Comparison of ENCODE assay signal across 22 mouse cellular contexts in genomic region chr17:64093716-64094115, GRCm38 (mm10).
DNase-seq lines count a peak whose midpoint lies in the region; ATAC-seq and TF ChIP-seq lines count a peak whose summit lies in the region.
"Had no signal": no experiment of that assay in that cellular context is flagged by ENCODE, and none has a peak within 500 bp of the region (broad histone marks: within the 10 kb centered on the region; RNA-seq: fewer than 3 reads in every experiment).

No protein-coding gene starts in this region.

- H3ac ChIP-seq in myocyte (ENCODE audit: control insufficient read depth, insufficient read length): no peak overlapping the region

- no peaks in the 10 kb centered on the region for H3K36me3 ChIP-seq in myocyte (ENCODE audit: control insufficient read depth, insufficient read depth)
- H3K36me3 ChIP-seq: embryonic facial prominence, embryonic 13.5 days; forebrain, embryonic 10.5 days; heart, embryonic 15.5 days; hindbrain, embryonic 15.5 days had no signal

- no peak for TF ChIP-seq POLR2A in myocyte (IDR thresholded peaks at IDR 0.05; ENCODE audit: insufficient read length, low read depth)

- intact Hi-C loops in heart, postnatal 10 days (cut with DNase I): no loop called here

- H3K79me2 ChIP-seq in myocyte (ENCODE audit: control insufficient read depth, insufficient read depth): no peaks in the 10 kb centered on the region

- DNase-seq in heart, adult 11 months: peak; percentile 22
- no peak for DNase-seq in heart, postnatal 10 days
- DNase-seq in 416B (ENCODE audit: low read depth): peak; percentile 21
- DNase-seq in Patski (ENCODE audit: low read depth, low spot score): peak; percentile 20
- DNase-seq in liver: no peak
- DNase-seq: adrenal gland, postnatal 10 days; cerebellum, adult 18-20 months; cerebellum, adult 9-11 months; cerebellum, postnatal 36 days; gastrocnemius, postnatal 10 days; heart, adult 2 months; heart, postnatal 36 days; kidney, adult 2 months had no signal

- H3K4me2 ChIP-seq in myocyte (ENCODE audit: low read depth): peak overlapping the region; percentile 57
- H3K4me2 ChIP-seq: embryonic facial prominence, embryonic 13.5 days; heart, embryonic 11.5 days; heart, embryonic 15.5 days; hindbrain, embryonic 15.5 days had no signal

- in situ Hi-C loops in Patski (cut with MboI; ENCODE audit: low pct_unique_long_range_greater_than_20kb): no loop called here

- POLR2A ChIA-PET in Patski (lab: Charles Lee): no interaction called here

- no peaks in the 10 kb centered on the region for H3K27me3 ChIP-seq in Patski
- H3K27me3 ChIP-seq in myocyte (ENCODE audit: control insufficient read depth, insufficient read depth, insufficient read length): no peaks in the 10 kb centered on the region
- H3K27me3 ChIP-seq: embryonic facial prominence, embryonic 13.5 days; heart, embryonic 15.5 days; hindbrain, embryonic 15.5 days had no signal

- no peak overlapping the region for H3K4me3 ChIP-seq in myocyte
- H3K4me3 ChIP-seq: embryonic facial prominence, embryonic 13.5 days; forebrain, embryonic 10.5 days; heart, adult 2 months; heart, embryonic 15.5 days; hindbrain, embryonic 15.5 days had no signal

- no peak for TF ChIP-seq CTCF in Patski (IDR thresholded peaks at IDR 0.05)

- ATAC-seq in Patski: peak; percentile 60
- ATAC-seq in monocyte, adult 5-6 weeks (replicated peaks; ENCODE audit: insufficient number of reproducible peaks, low FRiP score, low TSS enrichment, poor library complexity, severe bottlenecking): no peak
- ATAC-seq: forebrain, embryonic 14.5 days; intestine, embryonic 16.5 days had no signal

- CTCF ChIA-PET in Patski (lab: Charles Lee): interaction anchor here (1.2 to 1.7 kb wide), 2 partner anchors 10 to 15 kb away, joined by 3 to 4 read pairs; no protein-coding TSS in a partner anchor

TF ChIP-seq in myocyte, 11 proteins besides CTCF, POLR2A, EP300 and RAD21:
- TF ChIP-seq MYOD1 (IDR thresholded peaks at IDR 0.05; ENCODE audit: control insufficient read depth in 1 of 3, insufficient read length in 2 of 3, low read depth in 2 of 3) (no peak), CEBPB (IDR thresholded peaks at IDR 0.05; ENCODE audit: insufficient read depth, poor library complexity, severe bottlenecking) (0 out of 2 replicates have a peak, but pooled peaks have one; percentile 26), MYOG (IDR thresholded peaks at IDR 0.05; ENCODE audit: control insufficient read depth in 1 of 3, insufficient read depth in 1 of 3, insufficient read length in 2 of 3, low read depth in 2 of 3) (no peak)

Comparison
In these comparisons a context has a peak if more than half of its experiments do, and no peak if none do; other contexts are left out.
1. DNase-seq: peak in heart, adult 11 months (single experiment), 416B (single experiment) and Patski (single experiment); none in heart, postnatal 10 days (0 of 2) and liver (single experiment).